Mouse (Mus musculus) bone marrow macrophage, adult 2 months (primary cell): ENCODE data around the gene Rit1.

Source experiments
- CTCF ChIP-seq: IDR thresholded peaks from 2 replicates; pipeline ENCODE4 v1.5.1; 2012; ENCODE audit warnings: low read depth, mild to moderate bottlenecking, low read length, moderate library complexity
- POLR2A ChIP-seq: IDR thresholded peaks from 2 replicates; pipeline ENCODE4 v1.6.1; 2012; ENCODE audit warnings: mild to moderate bottlenecking, low read depth, low read length, borderline replicate concordance

DNA sequence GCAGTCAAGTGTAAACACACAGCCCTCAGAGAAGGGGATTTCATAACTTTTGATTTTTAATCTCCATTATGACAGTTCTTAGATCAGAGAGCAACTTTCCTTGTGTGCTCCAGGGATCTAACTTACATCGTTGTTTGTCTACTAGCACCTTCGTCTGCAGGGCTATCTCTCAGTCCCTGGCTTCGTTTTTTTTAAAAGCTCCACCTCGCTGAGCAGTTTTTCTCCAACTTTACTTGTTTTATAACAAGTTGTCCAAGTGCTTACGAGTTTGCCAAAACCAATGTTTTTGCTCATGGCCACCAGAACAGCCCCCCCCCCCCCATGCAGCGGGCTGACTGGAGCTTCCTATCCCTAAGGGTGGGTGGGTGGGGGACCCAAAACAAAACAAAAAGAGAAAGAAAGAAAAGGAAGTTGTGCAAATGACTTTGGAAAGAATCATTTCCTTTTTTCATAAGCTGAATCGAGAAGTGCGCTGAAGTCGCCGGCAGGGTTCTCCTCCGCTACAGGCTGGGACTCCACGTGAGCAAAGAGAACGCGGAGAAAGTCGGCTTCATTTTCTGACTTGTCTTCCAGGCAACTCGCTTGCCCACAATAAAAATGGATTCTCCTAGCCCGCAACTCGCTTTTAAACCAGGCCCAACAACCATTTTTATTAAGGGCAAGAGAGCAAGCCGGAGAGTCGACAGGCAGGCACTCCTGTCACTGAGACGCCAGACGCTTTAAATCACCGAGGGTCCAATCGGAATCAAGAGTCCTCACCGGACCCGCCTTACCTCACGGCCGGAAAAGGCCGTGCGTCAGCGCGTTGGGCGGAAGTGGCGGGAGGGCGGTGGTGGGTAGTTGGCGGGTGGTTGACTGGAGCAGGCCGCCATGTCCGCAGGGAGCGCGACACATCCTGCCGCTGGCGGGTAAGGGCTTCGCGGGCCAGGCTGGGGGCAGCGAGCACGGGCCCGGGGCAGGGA lies 31.4 kb upstream of the Rit1 start, which contains the start of gene Khdc4:
- TF ChIP-seq CTCF (no peak), POLR2A (no peak)
